Mouse (Mus musculus): Measurements from ENCODE around the gene Rtca. TPM values are rescaled to one million over a fixed set of nuclear protein-coding genes. Genes with fewer than 3 reads are reported as not detected.

The Rtca gene
- polyA plus RNA-seq, 1 experiment from 2014 or later, result 129 TPM

GRCm38 (mm10) chr3:116482724-116483123, 25.3 kb downstream of the Rtca start:
- Histone ChIP-seq H3K27me3 (ENCODE audit: control insufficient read depth, insufficient read depth, low read length) (no peaks in the 10 kb centered on the region), H3K36me3 (ENCODE audit: control insufficient read depth, insufficient read depth, low read length) (peaks cover under 1% of the 10 kb centered on the region; the same call in 1 of the 2 replicates), H3K9ac (ENCODE audit: low read length) (no peak overlapping the region), H3K4me3 (ENCODE audit: low read depth, low read length) (no peak overlapping the region), H3K4me2 (no peak overlapping the region), H3K27ac (ENCODE audit: low read depth, low read length) (no peak overlapping the region), H3K4me1 (ENCODE audit: control insufficient read depth, insufficient read depth, low read length) (no peaks in the 10 kb centered on the region), H3K9me3 (ENCODE audit: control insufficient read depth, low read length) (no peaks in the 10 kb centered on the region)
- 87% methylated on average over 3 of the region's 3 CpGs for WGBS
- DNase-seq (ENCODE audit: low spot score, missing footprints) (no peak), ATAC-seq (ENCODE audit: low FRiP score) (no peak)

GRCm38 (mm10) chr3:116480937-116481336, 27.1 kb downstream of the Rtca start:
- Histone ChIP-seq H3K4me3 (ENCODE audit: low read depth, low read length) (no peak overlapping the region), H3K9me3 (ENCODE audit: control insufficient read depth, low read length) (no peaks in the 10 kb centered on the region), H3K27me3 (ENCODE audit: control insufficient read depth, insufficient read depth, low read length) (no peaks in the 10 kb centered on the region), H3K27ac (ENCODE audit: low read depth, low read length) (no peak overlapping the region), H3K36me3 (ENCODE audit: control insufficient read depth, insufficient read depth, low read length) (no peaks in the 10 kb centered on the region), H3K9ac (ENCODE audit: low read length) (no peak overlapping the region), H3K4me2 (no peak overlapping the region), H3K4me1 (ENCODE audit: control insufficient read depth, insufficient read depth, low read length) (no peaks in the 10 kb centered on the region)
- 69% methylated on average over 5 of the region's 5 CpGs for WGBS
- DNase-seq (ENCODE audit: low spot score, missing footprints) (no peak), ATAC-seq (ENCODE audit: low FRiP score) (peak; percentile 35; the same call in 1 of the 2 replicates)

GRCm38 (mm10) chr3:116480119-116480518, 27.9 kb downstream of the Rtca start:
- 60% methylated on average over 2 of the region's 2 CpGs for WGBS
- no peak for ATAC-seq (ENCODE audit: low FRiP score)
- Histone ChIP-seq H3K4me2 (no peak overlapping the region), H3K9me3 (ENCODE audit: control insufficient read depth, low read length) (no peaks in the 10 kb centered on the region), H3K4me3 (ENCODE audit: low read depth, low read length) (no peak overlapping the region), H3K4me1 (ENCODE audit: control insufficient read depth, insufficient read depth, low read length) (no peaks in the 10 kb centered on the region), H3K9ac (ENCODE audit: low read length) (no peak overlapping the region), H3K36me3 (ENCODE audit: control insufficient read depth, insufficient read depth, low read length) (no peaks in the 10 kb centered on the region), H3K27ac (ENCODE audit: low read depth, low read length) (no peak overlapping the region), H3K27me3 (ENCODE audit: control insufficient read depth, insufficient read depth, low read length) (no peaks in the 10 kb centered on the region)
- no peak for DNase-seq (ENCODE audit: low spot score, missing footprints)

GRCm38 (mm10) chr3:116477351-116477750, 30.7 kb downstream of the Rtca start:
- Histone ChIP-seq H3K27ac (ENCODE audit: low read depth, low read length) (no peak overlapping the region), H3K36me3 (ENCODE audit: control insufficient read depth, insufficient read depth, low read length) (no peaks in the 10 kb centered on the region), H3K9ac (ENCODE audit: low read length) (no peak overlapping the region), H3K4me3 (ENCODE audit: low read depth, low read length) (no peak overlapping the region), H3K4me1 (ENCODE audit: control insufficient read depth, insufficient read depth, low read length) (no peaks in the 10 kb centered on the region), H3K4me2 (no peak overlapping the region), H3K9me3 (ENCODE audit: control insufficient read depth, low read length) (no peaks in the 10 kb centered on the region), H3K27me3 (ENCODE audit: control insufficient read depth, insufficient read depth, low read length) (no peaks in the 10 kb centered on the region)
- ATAC-seq (ENCODE audit: low FRiP score) (no peak), DNase-seq (ENCODE audit: low spot score, missing footprints) (no peak)
- WGBS, result 85% methylated on average over 7 of the region's 7 CpGs

GRCm38 (mm10) chr3:116476686-116477298, 31.2 kb downstream of the Rtca start:
- Histone ChIP-seq H3K9ac (ENCODE audit: low read length) (no peak overlapping the region), H3K4me1 (ENCODE audit: control insufficient read depth, insufficient read depth, low read length) (no peaks in the 10 kb centered on the region), H3K27ac (ENCODE audit: low read depth, low read length) (no peak overlapping the region), H3K27me3 (ENCODE audit: control insufficient read depth, insufficient read depth, low read length) (no peaks in the 10 kb centered on the region), H3K36me3 (ENCODE audit: control insufficient read depth, insufficient read depth, low read length) (no peaks in the 10 kb centered on the region), H3K9me3 (ENCODE audit: control insufficient read depth, low read length) (no peaks in the 10 kb centered on the region), H3K4me2 (no peak overlapping the region), H3K4me3 (ENCODE audit: low read depth, low read length) (no peak overlapping the region)
- DNase-seq (ENCODE audit: low spot score, missing footprints), result no peak
- WGBS, result 68% methylated on average over 5 of the region's 5 CpGs
- ATAC-seq (ENCODE audit: low FRiP score), result no peak

GRCm38 (mm10) chr3:116474602-116475001, 33.4 kb downstream of the Rtca start:
- Histone ChIP-seq H3K27me3 (ENCODE audit: control insufficient read depth, insufficient read depth, low read length) (no peaks in the 10 kb centered on the region), H3K4me3 (ENCODE audit: low read depth, low read length) (no peak overlapping the region), H3K9me3 (ENCODE audit: control insufficient read depth, low read length) (no peaks in the 10 kb centered on the region), H3K9ac (ENCODE audit: low read length) (no peak overlapping the region), H3K36me3 (ENCODE audit: control insufficient read depth, insufficient read depth, low read length) (no peaks in the 10 kb centered on the region), H3K4me2 (no peak overlapping the region), H3K27ac (ENCODE audit: low read depth, low read length) (no peak overlapping the region), H3K4me1 (ENCODE audit: control insufficient read depth, insufficient read depth, low read length) (no peaks in the 10 kb centered on the region)
- 85% methylated on average over 11 of the region's 11 CpGs for WGBS
- DNase-seq (ENCODE audit: low spot score, missing footprints), result peak; percentile 47
- ATAC-seq (ENCODE audit: low FRiP score), result no peak

- no peak overlapping the region for H3K4me3 ChIP-seq (ENCODE audit: low read depth, low read length)
- DNase-seq (ENCODE audit: low spot score, missing footprints), result no peak
- 94% methylated on average over 12 of the region's 12 CpGs for WGBS
- no peaks in the 10 kb centered on the region for H3K36me3 ChIP-seq (ENCODE audit: control insufficient read depth, insufficient read depth, low read length)
- no peak overlapping the region for H3K27ac ChIP-seq (ENCODE audit: low read depth, low read length)
- H3K4me1 ChIP-seq (ENCODE audit: control insufficient read depth, insufficient read depth, low read length), result no peaks in the 10 kb centered on the region
- ATAC-seq (ENCODE audit: low FRiP score), result no peak
- no peaks in the 10 kb centered on the region for H3K27me3 ChIP-seq (ENCODE audit: control insufficient read depth, insufficient read depth, low read length)
- no peak overlapping the region for H3K9ac ChIP-seq (ENCODE audit: low read length)
- no peaks in the 10 kb centered on the region for H3K9me3 ChIP-seq (ENCODE audit: control insufficient read depth, low read length)
- no peak overlapping the region for H3K4me2 ChIP-seq
Measured at GRCm38 (mm10) chr3:116465709-116466108, 42.3 kb downstream of the Rtca start.

GRCm38 (mm10) chr3:116464318-116464717, 43.7 kb downstream of the Rtca start:
- 57% methylated on average over 2 of the region's 2 CpGs for WGBS
- Histone ChIP-seq H3K9me3 (ENCODE audit: control insufficient read depth, low read length) (no peaks in the 10 kb centered on the region), H3K27me3 (ENCODE audit: control insufficient read depth, insufficient read depth, low read length) (no peaks in the 10 kb centered on the region), H3K4me1 (ENCODE audit: control insufficient read depth, insufficient read depth, low read length) (no peaks in the 10 kb centered on the region), H3K4me3 (ENCODE audit: low read depth, low read length) (no peak overlapping the region), H3K4me2 (no peak overlapping the region), H3K9ac (ENCODE audit: low read length) (no peak overlapping the region), H3K36me3 (ENCODE audit: control insufficient read depth, insufficient read depth, low read length) (no peaks in the 10 kb centered on the region), H3K27ac (ENCODE audit: low read depth, low read length) (no peak overlapping the region)
- no peak for ATAC-seq (ENCODE audit: low FRiP score)
- DNase-seq (ENCODE audit: low spot score, missing footprints), result no peak

GRCm38 (mm10) chr3:116461053-116461452, 47.0 kb downstream of the Rtca start:
- Histone ChIP-seq H3K4me2 (no peak overlapping the region), H3K27me3 (ENCODE audit: control insufficient read depth, insufficient read depth, low read length) (no peaks in the 10 kb centered on the region), H3K36me3 (ENCODE audit: control insufficient read depth, insufficient read depth, low read length) (no peaks in the 10 kb centered on the region), H3K4me3 (ENCODE audit: low read depth, low read length) (no peak overlapping the region), H3K27ac (ENCODE audit: low read depth, low read length) (no peak overlapping the region), H3K4me1 (ENCODE audit: control insufficient read depth, insufficient read depth, low read length) (no peaks in the 10 kb centered on the region), H3K9me3 (ENCODE audit: control insufficient read depth, low read length) (no peaks in the 10 kb centered on the region), H3K9ac (ENCODE audit: low read length) (no peak overlapping the region)
- WGBS, result 79% methylated on average over 4 of the region's 4 CpGs
- DNase-seq (ENCODE audit: low spot score, missing footprints) (no peak), ATAC-seq (ENCODE audit: low FRiP score) (no peak)

Measured in midbrain, embryonic 11.5 days (tissue).